Mouse (Mus musculus) retina, adult 2 months (tissue): Measurements from ENCODE around the gene Ercc4.
"Not testable (repeated sequence)": the region's sequence is repeated elsewhere in the genome, so short reads cannot be mapped to it uniquely, and the experiment has no call there.

ENCODE experiments used
- DNase-seq: peaks from one replicate; pipeline ENCODE4 v3.0.0-alpha.2; 2012; ENCODE audit warnings: low read depth, low spot score

The Ercc4 gene

DNA sequence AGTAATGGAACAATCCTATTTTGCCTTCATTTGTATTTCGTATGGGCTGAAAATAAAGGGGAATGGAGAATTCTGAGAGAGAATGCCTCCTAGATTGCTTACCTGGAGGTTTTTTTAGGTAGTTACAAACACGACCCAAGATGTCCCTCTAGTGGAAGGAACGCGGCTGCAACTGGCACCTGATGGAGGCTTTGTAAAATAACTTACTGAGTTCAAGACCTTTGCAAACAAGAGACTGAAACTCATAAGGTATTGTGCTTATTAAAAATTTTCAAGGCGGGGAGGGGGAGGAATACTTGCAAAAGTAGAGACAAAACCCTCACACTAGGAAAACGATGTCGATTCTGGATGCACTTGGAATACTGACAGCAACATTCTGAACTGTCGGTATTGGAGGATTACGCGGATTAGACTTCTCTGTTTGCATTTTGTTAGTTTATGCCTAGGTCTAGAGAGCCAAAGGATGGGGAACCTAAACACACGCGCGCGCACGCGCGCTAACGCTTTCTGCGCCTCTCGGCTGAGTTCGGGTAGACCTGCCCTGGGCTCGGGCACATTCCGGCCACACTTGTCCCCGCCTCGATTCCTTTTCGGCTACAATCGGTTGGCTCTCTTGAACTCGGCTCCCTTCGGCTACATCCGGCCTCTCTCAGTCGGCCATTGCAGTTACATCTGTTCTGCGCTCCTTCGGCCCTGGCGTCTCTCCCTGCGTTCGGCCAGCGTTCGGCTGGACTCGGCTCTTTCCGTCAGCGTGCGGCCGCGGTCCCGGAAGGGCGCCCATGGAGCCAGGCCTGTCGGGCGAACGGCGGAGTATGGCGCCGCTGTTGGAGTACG is at the start of gene Ercc4:
Gene Ercc4 (plus strand): TSS at position 529 of the 834 bp plus-strand sequence.
- peak; percentile 83 for DNase-seq

DNA sequence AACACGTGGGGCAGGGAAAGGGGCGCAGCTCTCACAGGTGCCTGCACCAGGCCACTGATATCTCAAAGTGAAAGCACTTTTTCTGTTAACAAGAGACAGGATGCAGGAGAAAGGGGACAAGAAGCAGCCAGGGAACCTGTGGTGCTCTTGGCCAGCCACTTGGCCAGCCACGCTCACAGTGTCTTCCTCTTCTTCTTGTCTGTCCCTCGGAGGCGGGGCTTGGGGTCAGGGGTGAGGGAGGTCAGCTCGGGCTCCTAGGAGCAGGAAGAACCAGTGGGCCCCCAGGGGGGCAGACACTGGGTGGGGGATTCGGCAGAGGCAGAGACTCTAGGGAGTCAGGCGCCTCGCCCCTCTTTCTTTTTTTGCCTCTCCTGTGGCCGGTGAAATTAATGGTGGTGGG is 48.4 kb upstream of the Ercc4 start:
- DNase-seq = no peak

DNA sequence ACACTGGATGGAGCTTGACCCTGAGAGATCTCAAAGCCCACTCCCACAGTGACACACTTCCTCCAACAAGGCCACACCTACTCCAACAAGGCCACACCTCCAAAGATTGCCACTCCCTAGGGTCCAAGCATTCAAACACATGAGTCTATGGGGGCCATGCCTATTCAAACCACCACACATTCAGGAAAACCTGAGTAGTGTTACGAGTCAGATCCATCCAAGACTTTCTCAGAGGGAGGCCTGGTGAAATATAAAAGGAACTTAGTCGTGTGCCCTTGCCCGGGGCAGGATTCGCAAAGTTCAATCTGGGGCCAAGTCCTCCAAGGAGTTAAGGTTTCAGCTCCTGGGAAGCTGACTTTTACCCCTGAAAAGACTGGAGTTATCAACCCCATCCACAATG is 35.3 kb upstream of the Ercc4 start:
- no peak for DNase-seq

DNA sequence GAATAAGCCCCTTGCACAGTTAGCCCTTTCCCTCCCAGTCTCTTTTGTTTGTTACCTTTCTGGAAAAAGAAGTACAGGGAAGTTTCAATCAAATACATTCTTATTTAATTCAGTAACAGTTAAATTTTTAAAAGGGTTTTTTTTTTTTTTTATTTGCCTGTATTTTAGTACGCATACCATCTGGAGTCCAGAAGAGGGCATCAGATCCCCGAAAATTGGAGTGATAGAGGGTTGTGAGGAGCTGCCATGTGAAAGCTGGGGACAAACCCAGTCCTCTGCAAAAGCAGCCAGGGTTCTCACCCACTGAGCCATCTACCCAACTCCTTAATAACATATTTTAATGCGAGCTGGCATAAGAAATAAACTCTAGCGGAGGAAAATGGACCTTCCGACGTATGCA is 29.3 kb upstream of the Ercc4 start:
- no peak for DNase-seq

DNA sequence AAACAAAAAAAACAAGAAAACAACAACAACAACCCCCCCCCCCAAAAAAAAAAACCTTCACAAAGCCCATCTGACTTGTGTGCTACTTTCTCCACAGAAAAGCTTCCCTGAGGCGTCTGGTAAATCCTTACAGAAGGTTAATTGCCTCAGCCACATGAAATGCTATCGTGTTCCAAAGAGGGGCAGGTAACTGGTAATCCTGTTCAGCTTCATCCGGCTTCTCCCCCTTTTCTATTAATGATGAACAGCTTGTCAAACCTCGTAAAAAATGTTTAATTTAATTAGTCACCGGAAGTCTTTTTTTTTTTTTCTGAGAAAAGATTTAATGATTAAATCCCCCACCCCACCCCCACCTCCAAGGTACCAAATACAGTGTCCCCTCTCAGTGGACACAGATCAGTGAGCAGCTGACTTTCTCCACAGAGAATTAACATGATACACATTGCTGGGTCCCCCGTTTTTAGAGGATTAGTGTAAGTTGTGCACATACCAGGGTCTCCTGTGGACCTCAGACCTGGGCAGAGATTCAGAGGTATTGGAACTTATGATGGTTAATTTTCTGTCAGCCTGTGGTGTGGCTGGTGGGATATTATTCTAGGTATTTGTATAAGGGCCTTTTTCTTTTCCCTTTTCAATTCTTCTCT is 26.2 kb upstream of the Ercc4 start:
- no peak for DNase-seq

DNA sequence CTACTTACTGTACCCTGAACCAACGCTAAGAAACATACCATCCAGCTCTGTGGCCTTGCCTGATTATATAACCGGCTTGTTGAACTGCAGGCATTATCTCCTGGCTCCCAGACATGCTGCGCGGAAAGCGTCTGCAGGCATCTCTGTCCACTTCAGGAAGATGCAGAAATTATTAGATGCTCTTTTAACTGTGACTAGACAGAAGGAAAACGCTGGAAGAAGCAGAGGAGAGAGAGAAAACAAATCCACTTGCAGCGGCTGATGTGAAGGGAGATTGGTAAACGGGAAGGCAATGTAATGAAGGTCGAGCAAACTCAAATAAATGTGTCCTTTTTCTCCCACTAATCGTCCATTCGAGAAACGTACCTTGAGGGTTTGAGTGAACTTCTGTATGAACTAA is 1.1 kb upstream of the Ercc4 start:
- DNase-seq = no peak

DNA sequence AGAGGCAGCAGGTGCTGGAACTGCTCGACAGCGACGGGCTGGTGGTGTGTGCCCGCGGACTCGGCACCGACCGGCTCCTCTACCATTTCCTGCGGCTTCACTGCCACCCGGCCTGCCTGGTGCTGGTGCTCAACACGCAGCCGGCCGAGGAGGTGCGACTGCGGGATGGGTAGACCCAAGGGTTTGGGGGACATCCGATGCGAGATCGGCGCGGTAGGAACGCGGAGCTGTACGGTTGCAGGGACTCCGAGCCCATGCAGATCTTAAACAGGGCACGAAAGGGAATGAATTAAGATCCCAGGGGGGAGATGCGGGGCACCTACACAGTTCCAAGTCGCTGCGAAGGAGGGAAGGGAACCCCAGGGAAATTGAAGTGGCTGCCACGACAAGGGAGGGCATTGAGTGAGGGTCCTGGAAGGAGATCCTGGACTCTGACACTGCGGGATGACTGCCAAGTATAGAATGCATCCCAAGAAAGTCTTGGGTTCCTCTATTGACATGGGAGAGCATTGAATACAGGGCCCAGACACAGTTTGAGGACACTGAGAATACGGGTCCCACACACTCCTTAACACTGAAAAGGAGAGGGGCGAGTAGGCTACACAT is 609 bp downstream of the Ercc4 start:
- peak; percentile 4 for DNase-seq

DNA sequence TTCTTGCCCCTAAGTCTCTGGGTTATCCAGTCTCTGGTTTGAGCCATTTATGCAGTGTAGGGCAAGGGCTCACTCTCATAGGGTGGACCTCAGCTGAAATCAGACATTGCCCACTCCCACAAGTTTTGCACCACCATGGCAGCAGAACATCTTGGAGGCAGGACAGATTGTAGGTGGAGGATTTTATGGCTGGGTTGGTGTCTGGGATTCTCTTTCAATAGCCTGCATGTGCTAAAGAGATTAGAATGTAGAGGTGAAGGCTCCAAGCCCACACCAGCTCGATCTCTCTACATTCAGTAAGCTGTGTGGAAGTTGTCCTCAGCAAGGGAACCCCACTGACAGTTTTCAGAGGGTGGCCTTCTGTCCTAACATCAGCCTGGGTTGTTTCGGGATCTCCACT is 5.3 kb downstream of the Ercc4 start:
- DNase-seq = no peak

DNA sequence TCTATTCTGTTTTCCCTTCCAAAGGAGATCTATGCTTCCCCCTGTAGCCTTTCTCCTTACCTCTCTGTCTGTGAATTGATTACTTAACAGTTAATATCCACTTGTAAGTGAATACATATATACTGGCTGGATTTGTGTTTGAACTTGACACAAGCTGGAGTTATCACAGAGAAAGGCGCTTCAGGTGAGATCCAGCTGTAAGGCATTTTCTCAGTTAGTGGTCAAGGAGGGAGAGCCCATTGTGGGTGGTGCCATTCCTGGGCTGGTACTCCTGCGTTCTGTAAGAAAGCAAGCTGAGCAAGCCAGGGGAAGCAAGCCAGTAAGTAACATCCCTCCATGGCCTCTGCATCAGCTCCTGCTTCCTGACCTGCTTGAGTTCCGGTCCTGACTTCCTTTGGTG is 6.0 kb downstream of the Ercc4 start:
- DNase-seq = not testable (repeated sequence)

DNA sequence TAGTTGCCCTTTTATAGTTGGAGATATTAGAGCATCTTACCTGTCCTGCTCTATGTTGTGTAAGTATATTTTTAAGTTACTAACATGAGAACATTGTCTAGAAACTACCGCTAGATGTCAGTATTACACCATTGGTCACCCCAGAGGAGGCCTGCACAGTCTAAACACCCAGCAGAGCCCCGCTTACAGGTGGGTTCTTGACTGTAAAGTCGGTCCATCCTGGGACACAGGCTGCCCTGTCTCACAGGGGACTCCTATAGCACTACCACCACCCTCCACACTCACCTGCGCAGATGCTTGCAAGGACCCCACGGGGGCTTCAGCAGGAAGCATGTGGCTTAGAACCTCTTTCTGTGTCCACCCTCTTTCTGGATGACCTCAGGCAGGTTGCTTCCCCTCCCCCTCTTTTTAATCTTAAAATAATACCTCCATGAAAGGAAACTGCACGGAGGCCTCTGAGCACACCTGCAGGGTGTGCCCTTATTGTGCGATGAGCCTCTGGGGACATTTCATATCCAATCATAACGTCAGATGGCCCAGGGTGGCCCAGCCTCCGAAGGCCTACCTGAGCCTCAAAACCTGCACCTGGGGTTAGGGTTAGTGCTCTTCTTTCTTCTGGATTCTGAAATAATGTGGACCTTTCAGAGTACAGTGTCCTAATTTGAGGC is 7.9 kb downstream of the Ercc4 start:
- peak; percentile 52 for DNase-seq

DNA sequence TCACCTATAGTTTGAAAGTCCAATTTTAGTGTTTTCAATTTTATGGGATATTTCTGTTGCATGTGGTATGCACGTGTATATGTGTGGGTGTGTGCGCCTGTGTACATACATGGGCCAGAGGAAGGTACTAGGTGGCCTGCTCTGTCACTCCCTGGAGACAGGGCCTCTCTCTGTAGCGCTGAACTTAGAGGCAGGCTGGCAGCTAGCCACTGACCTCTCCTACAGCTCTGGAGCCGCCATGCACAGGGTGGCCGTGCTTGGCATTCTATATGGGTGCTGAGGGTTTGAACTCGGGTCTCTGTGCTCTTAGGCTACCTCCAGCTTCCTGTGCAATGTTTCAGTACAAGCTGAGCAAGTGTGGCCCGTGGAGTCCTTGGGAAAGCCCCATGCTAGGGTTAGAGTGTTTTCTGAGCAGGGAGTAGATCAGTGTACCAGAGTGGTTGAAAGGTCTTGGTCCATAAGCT is 8.5 kb downstream of the Ercc4 start:
- DNase-seq = no peak

DNA sequence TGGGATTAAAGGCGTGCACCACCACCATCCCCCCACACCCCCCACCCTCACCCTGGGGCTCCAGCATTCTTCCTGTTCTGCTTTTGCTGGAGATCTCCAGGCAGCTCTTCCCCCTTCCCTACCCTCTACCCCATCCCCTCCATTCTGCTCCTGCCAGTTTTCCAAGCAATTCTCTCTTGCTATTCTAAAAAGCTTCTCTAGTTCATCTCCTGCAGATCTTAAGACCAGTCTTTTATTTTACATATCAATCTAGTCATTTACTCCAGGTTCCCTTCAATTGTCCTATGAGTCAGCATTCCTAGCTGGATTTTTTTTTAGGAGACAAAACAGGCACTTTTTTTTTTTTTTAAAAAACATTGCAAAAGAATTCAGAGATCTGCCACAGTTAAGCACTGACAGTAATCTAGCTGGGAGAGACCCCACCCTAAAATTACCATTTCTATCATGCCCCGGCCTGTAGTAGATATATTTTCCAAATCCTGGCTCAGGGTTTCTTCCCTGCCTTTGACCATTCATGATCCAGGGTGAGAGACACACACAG is 9.3 kb downstream of the Ercc4 start:
- no peak for DNase-seq

DNA sequence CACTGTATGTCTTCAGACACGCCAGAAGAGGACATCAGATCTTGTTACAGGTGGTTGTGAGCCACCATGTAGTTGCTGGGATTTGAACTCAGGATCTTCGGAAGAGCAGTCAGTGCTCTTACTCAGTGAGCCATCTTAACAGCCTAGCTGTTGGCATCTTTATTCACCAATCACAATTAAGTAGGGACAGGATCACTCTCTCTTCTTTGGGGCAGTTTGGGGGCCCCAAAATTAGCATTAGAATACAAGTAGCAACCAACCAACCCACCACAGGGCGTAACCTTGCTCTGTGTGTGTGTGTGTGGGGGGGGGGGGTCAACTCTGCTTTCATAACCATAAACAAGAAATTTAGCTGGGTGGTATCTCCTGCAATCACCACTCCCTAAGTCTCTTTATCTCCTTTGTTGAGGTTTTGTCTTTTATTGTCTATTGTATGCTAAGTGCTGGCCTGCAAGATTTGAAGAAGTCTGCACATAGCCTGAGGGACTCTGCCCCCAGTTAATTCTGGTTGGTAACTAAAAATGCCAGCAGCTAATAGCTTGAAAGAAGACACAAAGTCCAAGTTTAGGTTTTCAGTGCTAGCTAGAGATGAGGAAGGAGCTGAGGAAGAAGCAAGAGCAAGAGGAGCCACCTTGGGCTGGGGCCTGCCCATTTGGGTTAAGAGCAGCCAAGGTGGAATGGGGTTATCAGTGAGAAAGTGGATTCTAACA is 10.3 kb downstream of the Ercc4 start:
- DNase-seq = no peak

DNA sequence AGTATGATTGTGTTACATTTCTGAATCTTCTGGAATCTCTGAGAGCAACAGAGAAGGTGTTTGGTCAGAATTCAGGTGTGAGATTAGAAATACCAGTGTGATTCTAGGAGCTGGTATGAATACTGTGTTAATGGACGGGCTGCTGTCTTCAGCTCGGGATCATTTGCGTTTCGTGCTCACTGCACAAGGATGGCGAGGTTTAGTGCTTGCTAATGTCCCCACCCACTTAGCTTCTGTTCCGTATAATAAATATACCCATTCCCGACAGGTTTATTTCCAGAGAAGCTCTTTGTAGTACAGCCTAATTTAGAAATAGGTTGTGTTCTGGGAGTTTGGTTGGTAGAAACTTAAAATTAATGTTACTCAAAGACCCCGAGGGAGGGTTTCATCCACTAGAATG is 15.9 kb downstream of the Ercc4 start:
- DNase-seq = no peak

DNA sequence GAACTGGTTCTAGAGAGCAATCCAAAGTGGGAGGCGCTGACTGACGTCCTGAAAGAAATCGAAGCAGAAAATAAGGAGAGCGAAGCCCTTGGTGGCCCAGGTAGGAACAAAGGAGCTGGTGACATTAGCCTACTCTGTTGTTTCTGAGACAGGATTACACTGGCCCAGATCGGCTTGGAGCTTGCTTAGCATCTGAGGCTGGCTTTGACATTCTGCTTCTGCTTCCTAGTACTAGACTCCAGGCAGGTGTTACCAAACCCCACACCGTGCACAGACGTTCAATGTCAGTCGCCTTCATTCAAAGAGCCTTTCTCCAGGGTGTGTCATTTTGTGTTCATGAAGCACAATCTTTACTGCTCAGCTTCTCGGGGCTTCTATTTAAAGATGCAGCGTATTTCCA is 18.1 kb downstream of the Ercc4 start:
- no peak for DNase-seq

DNA sequence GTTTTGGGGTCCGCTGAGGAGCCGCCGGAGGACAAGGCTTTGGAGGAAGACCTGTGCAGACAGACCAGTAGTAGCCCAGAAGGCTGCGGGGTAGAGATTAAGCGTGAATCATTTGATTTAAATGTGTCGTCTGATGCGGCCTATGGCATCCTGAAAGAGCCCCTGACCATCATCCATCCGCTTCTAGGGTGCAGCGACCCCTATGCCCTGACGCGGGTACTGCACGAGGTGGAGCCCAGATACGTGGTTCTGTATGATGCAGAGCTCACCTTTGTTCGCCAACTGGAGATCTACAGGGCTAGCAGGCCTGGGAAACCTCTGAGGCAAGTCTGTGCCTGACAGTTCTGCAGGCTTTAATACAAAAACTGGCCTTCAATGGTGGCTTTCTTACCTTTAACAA is 20.9 kb downstream of the Ercc4 start:
- DNase-seq = no peak

DNA sequence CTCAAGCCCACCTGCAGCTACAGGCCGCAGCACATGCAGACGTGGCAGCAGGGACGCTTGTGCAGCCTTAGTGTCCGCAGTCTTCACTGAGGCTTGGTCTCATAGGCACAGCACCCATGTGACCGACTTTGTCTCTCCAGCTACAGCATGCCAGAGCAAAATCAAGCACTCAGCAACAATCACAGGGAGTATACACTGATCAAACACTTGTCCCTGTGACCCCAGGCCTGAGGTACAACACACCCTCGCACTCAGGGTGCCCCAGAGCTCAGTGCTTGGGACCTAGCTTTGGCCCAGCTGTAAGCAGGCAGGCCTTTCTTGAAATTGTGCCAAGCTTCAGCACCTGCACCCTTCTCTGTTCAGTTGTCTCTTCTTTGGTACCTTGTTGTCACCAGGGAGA is 31.7 kb downstream of the Ercc4 start:
- no peak for DNase-seq

DNA sequence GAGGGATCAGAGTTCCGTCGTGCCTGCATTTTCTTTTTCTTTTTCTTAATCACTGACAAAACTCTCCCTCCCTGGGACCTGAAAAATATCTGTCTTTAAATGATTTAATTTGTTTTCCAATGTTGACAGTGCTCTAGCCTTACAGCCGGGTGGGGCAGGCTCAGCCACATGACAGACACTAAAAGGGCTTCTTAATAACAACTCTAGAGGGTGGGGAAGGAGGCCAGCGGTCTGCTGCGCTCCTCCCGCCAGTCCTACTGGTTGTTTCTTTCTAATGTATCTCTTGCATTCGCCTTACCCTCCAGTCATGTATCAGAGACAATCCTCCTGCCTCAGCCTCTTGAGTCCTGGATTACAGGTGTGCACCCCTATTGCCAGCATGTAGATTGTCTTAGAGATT is 34.4 kb downstream of the Ercc4 start:
- no peak for DNase-seq

DNA sequence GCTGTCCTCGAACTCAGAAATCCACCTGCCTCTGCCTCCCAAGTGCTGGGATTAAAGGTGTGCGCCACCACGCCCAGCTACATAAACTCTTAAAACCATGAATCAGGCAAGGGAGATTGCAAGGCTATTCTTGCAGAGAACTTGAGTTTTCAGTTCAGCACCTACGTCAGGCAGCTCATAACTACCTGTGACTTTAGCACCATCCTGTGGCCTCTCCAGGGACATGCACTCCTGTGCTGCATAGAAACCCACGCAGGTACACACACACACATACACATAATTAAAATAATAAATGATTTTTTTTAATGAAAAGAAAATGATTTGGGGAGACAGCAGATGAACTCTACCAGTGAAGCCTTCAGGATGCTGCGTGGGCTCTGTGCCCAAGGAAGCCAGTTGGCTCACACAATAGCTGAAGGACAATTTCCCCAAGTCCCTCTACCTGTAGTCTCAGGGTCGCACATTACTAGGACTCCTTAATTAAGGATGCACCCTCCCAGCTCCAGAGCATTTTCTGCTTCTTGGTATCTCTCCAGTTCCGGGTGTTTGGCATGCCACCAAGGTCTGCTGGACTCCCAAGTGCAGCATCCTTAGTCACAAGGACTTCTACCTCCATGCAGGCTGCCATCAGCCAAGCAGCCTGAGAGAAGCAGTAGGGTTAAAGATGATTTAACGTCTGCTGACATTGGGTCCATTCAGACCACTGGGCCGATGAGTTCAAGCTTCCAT is 35.4 kb downstream of the Ercc4 start:
- no peak for DNase-seq

DNA sequence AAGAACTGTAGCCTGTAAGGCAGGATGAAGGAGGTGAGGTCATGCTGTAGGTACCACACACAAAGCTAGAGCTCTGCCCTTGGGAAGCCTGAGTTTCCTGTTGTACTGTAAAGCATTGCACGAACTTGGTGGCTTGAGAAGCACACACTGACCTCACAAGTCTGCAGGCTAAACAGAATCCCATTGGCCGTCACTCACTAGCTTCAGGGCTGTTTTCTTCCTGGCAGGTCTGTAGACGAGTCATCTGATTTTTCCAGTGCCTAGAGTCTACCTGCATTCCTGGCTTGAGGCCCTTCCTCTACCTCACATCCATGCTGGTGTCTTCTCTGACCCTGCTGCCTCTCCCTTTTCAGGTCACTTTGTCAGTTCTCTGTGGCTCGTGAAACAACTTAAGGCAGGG is 36.7 kb downstream of the Ercc4 start:
- no peak for DNase-seq
